Mouse (Mus musculus): ENCODE data around the gene Ffar3. TPM values are rescaled to one million over a fixed set of nuclear protein-coding genes. Genes with fewer than 3 reads are reported as not detected.
"Not testable (repeated sequence)": the region's sequence is repeated elsewhere in the genome, so short reads cannot be mapped to it uniquely, and the experiment has no call there.

The Ffar3 gene
- polyA plus RNA-seq, 1 experiment from 2014 or later = not detected

DNA sequence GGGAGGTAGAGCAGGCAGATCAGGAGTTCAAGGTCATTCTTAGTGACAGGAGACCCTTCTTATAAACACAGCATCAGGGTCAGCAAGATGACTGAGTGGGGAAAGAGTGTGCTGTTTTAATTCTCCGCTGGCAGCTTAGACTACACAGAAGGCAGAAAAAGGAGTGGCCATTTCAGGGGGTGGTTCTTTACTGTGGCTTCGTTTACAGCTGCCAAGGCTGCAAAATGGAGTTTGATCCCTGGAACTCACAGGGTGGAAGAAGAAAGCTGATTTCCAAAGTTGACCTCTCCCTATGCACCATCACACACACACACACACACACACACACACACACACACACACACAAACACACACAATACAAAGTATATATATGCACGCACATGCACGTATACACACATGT lies 14.6 kb downstream of the Ffar3 start:
- H3K9me3 ChIP-seq (replicated peaks) = no peaks in the 10 kb centered on the region
- no peak overlapping the region for H3K9ac ChIP-seq
- no peaks in the 10 kb centered on the region for H3K4me1 ChIP-seq
- no peak overlapping the region for H3K4me2 ChIP-seq
- 76% methylated on average over 4 of the region's 4 CpGs for WGBS
- no peak overlapping the region for H3K27ac ChIP-seq
- no peak overlapping the region for H3K4me3 ChIP-seq
- H3K36me3 ChIP-seq (ENCODE audit: poor library complexity, severe bottlenecking) = no peaks in the 10 kb centered on the region
- H3K27me3 ChIP-seq = no peaks in the 10 kb centered on the region
- no peak for ATAC-seq

DNA sequence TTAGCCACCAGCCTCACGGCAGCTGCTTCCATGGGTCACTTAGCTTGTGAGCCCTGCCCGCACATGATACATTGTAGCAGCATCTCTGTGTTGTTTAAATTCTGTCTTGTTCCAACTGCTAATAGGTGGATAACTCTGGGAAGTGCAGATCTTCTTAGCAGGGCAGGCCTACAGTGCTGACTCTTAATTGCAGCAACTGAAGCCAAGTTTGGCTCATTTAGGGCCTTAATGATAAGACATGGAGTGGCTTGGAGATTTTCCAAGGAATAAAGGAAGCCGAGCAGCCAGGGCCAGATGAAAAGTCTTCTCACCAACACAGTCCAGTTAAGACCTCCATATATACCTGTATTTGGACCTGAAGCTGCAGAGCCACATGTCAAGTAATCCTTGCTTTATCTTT lies 15.7 kb downstream of the Ffar3 start:
- Histone ChIP-seq H3K4me1 (no peaks in the 10 kb centered on the region), H3K4me3 (no peak overlapping the region), H3K36me3 (ENCODE audit: poor library complexity, severe bottlenecking) (no peaks in the 10 kb centered on the region), H3K9me3 (replicated peaks) (no peaks in the 10 kb centered on the region), H3K4me2 (no peak overlapping the region), H3K27ac (no peak overlapping the region), H3K27me3 (no peaks in the 10 kb centered on the region), H3K9ac (no peak overlapping the region)
- 76% methylated on average over 3 of the region's 3 CpGs for WGBS
- no peak for ATAC-seq

DNA sequence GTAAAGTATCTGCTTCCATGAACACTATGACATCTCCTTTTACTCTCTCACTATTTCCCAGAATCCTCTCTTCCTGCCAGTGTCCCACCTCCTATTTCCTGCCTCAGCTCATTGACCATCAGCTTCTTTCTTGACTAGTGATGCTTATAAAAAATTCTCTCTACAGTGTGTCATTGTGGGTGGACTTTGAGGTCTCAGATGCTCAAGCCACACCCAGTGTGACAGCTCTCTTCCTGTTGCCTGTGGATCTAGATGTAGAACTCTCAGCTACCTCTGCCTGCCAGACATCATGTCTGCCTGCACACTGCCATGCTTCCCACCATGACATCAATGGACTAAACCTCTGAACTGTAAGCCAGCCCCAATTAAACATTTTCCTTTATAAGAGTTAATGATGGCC lies 18.7 kb downstream of the Ffar3 start:
- Histone ChIP-seq H3K27me3 (no peaks in the 10 kb centered on the region), H3K4me2 (no peak overlapping the region), H3K4me3 (no peak overlapping the region), H3K4me1 (no peaks in the 10 kb centered on the region), H3K9ac (no peak overlapping the region), H3K27ac (no peak overlapping the region), H3K36me3 (ENCODE audit: poor library complexity, severe bottlenecking) (no peaks in the 10 kb centered on the region), H3K9me3 (replicated peaks) (no peaks in the 10 kb centered on the region)
- no peak for ATAC-seq

DNA sequence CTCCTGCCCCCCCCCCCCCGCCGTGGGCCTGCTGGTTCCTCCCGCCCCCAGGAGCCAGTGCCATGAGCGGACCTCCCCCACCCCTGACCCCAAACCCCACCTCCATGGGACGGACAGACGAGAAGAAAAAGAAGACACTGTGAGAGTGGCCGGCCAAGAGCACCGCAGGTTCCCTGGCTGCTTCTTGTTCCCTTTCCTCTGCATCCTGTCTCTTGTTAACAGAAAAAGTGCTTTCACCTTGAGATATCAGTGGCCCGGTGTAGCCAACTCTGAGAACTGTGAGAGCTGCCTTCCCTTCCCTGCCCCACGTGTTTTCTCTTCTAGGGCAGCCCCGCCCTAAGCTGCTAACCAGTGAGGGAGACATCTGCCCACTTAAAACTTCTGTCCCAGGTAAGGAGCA lies 23.3 kb downstream of the Ffar3 start:
- not testable (repeated sequence) for H3K27ac ChIP-seq; H3K9ac ChIP-seq; H3K4me1 ChIP-seq; H3K9me3 ChIP-seq (replicated peaks); ATAC-seq; H3K36me3 ChIP-seq (ENCODE audit: poor library complexity, severe bottlenecking); H3K4me3 ChIP-seq; H3K4me2 ChIP-seq; H3K27me3 ChIP-seq
- 53% methylated on average over 7 of the region's 11 CpGs for WGBS

DNA sequence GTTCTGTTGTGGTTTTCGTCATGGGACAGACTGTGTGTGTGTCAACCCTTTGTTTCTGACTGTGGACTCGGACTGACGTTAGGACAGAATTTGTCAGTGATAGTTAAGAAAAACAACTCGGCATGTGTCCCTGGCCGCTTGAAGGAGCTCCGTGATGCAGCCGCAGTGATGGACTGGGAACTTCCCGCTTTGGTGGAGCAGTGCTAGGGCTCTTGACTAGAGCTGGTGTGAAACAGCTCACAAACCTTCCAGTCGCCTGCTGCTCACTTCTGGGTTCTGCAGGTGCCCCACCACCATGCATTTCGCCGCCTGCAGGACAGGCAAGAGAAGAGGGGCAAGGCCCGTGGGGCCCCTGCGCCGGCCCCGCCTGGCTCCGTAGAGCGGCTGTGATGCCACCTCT lies 23.7 kb downstream of the Ffar3 start:
- no peaks in the 10 kb centered on the region for H3K4me1 ChIP-seq
- no peak overlapping the region for H3K9ac ChIP-seq
- H3K9me3 ChIP-seq (replicated peaks) = no peaks in the 10 kb centered on the region
- 84% methylated on average over 13 of the region's 17 CpGs for WGBS
- no peaks in the 10 kb centered on the region for H3K27me3 ChIP-seq
- H3K4me2 ChIP-seq = no peak overlapping the region
- no peak overlapping the region for H3K4me3 ChIP-seq
- no peaks in the 10 kb centered on the region for H3K36me3 ChIP-seq (ENCODE audit: poor library complexity, severe bottlenecking)
- no peak overlapping the region for H3K27ac ChIP-seq
- no peak for ATAC-seq

DNA sequence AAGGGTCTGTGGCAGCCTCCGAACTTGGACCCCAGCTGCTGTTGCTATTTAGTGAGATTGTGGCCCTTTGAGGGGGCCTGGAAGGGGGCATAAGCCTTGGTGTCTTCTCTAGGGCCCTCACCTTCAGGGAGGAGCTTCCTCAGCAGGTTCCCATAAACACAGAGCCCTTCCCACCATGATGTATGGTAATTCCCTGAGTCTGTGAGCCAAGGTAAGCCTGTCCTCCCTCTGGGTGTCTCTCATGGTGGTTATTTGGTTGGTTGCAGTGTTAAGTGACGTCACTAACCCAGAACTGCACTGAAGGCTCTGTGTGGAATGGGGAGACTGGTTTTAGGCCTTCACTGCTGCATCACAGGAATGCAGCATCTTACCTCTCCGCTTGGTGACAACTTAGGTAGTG lies 26.6 kb downstream of the Ffar3 start:
- Histone ChIP-seq H3K27ac (no peak overlapping the region), H3K9ac (no peak overlapping the region), H3K27me3 (no peaks in the 10 kb centered on the region), H3K4me3 (no peak overlapping the region), H3K9me3 (replicated peaks) (no peaks in the 10 kb centered on the region), H3K4me1 (no peaks in the 10 kb centered on the region), H3K36me3 (ENCODE audit: poor library complexity, severe bottlenecking) (no peaks in the 10 kb centered on the region), H3K4me2 (no peak overlapping the region)
- no peak for ATAC-seq
- 71% methylated on average over 3 of the region's 3 CpGs for WGBS

DNA sequence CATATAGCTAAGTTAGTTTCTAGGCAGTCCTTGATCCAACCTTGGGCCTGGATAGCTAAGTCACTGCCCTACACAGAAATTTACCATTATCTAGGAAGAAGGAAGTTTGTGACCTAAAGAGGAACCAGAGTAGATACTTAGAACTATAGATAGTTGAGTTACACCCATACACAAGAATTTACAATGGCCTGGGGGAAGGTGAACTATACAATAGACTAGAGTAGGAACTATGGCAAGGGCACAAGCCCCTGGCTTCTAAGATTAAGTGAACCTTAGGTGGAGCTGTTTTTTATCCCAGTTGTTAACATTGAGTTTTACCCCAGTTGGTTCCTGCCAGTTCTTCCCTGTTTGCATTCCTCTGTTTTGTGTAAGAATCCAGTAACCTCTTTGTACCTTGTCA lies 27.1 kb downstream of the Ffar3 start:
- ATAC-seq = not testable (repeated sequence)

DNA sequence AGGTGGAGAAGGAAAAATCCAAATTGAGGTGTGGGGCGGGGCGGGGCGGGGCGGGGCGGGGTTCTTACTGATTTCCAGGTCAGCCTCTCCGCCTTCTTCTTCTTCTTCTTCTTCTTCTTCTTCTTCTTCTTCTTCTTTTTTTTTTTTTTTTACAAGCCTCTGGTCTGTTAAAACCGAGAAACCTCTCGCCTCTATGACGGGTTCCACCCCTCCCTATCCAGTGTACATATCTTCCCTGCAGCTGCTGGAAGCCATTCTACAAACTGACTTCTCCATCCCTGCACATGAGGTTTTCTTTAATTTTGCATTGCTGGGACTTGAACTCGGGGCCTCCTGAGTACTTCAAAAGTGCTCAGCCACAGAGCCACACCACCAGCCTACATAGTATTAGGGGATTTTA lies 29.3 kb downstream of the Ffar3 start:
- Histone ChIP-seq H3K4me1 (no peaks in the 10 kb centered on the region), H3K9me3 (replicated peaks) (no peaks in the 10 kb centered on the region), H3K4me2 (no peak overlapping the region), H3K27ac (no peak overlapping the region), H3K9ac (no peak overlapping the region), H3K36me3 (ENCODE audit: poor library complexity, severe bottlenecking) (no peaks in the 10 kb centered on the region), H3K4me3 (no peak overlapping the region), H3K27me3 (no peaks in the 10 kb centered on the region)
- ATAC-seq = no peak
- 94% methylated on average over 10 of the region's 10 CpGs for WGBS

More for the DNA sequence above, 27.1 kb downstream of the Ffar3 start:
- H3K27ac ChIP-seq; H3K9me3 ChIP-seq (replicated peaks); H3K4me3 ChIP-seq; H3K4me2 ChIP-seq; H3K36me3 ChIP-seq (ENCODE audit: poor library complexity, severe bottlenecking); H3K4me1 ChIP-seq; H3K27me3 ChIP-seq; H3K9ac ChIP-seq: not testable (repeated sequence)

DNA sequence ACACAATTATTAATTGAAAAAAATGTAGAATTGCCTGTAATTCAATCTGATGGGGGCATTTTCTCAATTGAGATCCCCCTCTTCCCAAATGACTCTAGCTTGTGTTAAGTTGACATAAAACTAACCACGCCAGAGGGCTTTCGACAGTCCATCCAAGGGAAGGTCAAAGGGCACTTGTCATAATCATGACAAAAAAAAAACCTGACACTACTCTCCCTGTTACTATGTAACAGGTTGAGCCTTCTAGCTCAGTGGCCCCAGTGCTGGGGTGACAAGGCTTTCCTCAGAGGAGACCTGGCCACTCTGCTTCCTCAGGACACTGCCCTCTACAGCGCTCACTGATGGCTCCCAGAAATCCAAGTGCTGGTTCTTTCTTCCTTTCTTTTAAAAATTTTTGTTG lies 31.7 kb downstream of the Ffar3 start:
- Histone ChIP-seq H3K4me1 (no peaks in the 10 kb centered on the region), H3K27ac (no peak overlapping the region), H3K27me3 (no peaks in the 10 kb centered on the region), H3K9me3 (replicated peaks) (no peaks in the 10 kb centered on the region), H3K9ac (no peak overlapping the region), H3K4me2 (no peak overlapping the region), H3K36me3 (ENCODE audit: poor library complexity, severe bottlenecking) (no peaks in the 10 kb centered on the region), H3K4me3 (no peak overlapping the region)
- no peak for ATAC-seq
- 96% methylated on average over 3 of the region's 3 CpGs for WGBS

DNA sequence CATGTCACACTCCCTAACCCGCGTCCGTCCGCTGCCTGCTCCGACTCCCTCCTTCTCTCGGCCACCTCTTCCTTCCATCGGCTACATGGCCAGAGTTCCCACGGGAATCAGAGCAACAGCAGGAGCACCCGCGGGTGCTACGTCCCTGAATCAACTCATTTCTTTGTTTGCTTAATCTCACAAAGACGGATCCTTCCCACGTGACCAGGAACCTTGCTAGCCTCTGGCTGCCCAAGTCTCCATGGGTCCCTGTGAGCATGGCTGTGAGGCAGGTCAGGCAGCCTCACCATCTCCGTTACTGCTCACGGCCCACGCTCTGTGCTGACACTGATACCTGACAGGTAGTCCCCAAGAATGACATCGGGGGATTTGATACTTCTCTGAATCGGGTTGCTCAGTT lies 32.3 kb downstream of the Ffar3 start, which contains the start of gene Ffar2:
Gene Ffar2, minus strand, starts transcription at position 101 of the 400 bp plus-strand sequence.
- WGBS = 93% methylated on average over 18 of the region's 18 CpGs

DNA sequence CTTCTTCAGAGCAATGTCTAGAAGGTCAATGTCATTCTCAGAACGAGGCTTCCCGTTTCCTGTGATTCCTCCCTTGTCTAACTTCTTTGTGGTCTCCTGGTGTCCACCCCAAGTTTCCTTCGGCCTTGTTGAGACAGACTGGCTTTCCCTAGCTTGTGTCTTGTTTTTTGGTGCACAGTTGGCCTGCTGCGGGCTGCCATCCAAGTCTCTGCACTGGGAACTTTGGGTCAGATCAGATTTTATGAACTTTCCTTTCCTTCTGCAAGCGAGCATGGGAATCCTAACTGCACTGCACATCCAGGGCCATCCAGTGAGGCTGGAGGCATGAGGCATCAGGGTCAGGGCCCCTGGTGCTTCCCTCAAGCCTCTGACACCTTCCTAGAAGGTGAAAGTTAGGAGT lies 34.4 kb downstream of the Ffar3 start:
- ATAC-seq = no peak
- Histone ChIP-seq H3K27ac (no peak overlapping the region), H3K4me3 (no peak overlapping the region), H3K4me1 (no peaks in the 10 kb centered on the region), H3K27me3 (no peaks in the 10 kb centered on the region), H3K4me2 (no peak overlapping the region), H3K36me3 (ENCODE audit: poor library complexity, severe bottlenecking) (no peaks in the 10 kb centered on the region), H3K9me3 (replicated peaks) (no peaks in the 10 kb centered on the region), H3K9ac (no peak overlapping the region)
- 71% methylated on average over 5 of the region's 5 CpGs for WGBS

More for the DNA sequence above, 32.3 kb downstream of the Ffar3 start, which contains the start of gene Ffar2:
- Histone ChIP-seq H3K4me2 (no peak within 1 kb of the TSS), H3K27me3 (no peaks in the 10 kb centered on the region), H3K4me1 (no peaks in the 10 kb centered on the region), H3K27ac (no peak within 1 kb of the TSS), H3K36me3 (ENCODE audit: poor library complexity, severe bottlenecking) (no peaks in the 10 kb centered on the region), H3K4me3 (no peak within 1 kb of the TSS), H3K9ac (no peak within 1 kb of the TSS), H3K9me3 (replicated peaks) (no peaks in the 10 kb centered on the region)
- no peak for ATAC-seq

DNA sequence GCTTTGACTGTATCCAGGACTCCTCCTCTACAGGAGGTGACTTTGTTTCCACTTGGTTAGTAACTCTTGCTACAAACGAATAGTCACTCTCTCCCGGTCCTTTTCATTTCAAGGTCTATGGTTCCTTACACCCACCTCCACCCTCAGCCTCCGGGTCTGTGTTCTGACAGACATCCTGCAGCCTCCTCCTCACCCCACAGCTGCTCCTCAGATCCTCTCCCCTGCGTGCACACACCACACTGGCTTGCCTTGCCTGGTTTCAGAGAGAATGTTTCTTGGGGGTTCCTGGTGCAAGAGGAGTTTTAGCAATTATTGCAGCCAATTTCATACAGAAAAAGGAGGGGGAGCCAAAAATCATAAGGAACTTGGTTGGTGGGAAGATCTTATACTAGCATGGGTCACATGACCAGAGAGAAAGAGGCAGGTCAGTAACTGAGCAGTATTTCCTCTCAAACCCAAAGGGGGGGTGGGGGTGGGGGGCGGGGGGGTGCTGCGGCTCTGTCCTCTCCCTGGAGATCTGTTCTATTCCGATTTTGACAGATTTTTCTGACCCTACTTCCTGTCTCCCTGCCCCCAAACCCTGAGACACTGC lies 35.0 kb downstream of the Ffar3 start:
- Histone ChIP-seq H3K4me1 (no peaks in the 10 kb centered on the region), H3K4me3 (no peak overlapping the region), H3K36me3 (ENCODE audit: poor library complexity, severe bottlenecking) (no peaks in the 10 kb centered on the region), H3K9me3 (replicated peaks) (no peaks in the 10 kb centered on the region), H3K9ac (no peak overlapping the region), H3K4me2 (no peak overlapping the region), H3K27me3 (no peaks in the 10 kb centered on the region), H3K27ac (no peak overlapping the region)
- 79% methylated on average over 7 of the region's 7 CpGs for WGBS
- no peak for ATAC-seq

DNA sequence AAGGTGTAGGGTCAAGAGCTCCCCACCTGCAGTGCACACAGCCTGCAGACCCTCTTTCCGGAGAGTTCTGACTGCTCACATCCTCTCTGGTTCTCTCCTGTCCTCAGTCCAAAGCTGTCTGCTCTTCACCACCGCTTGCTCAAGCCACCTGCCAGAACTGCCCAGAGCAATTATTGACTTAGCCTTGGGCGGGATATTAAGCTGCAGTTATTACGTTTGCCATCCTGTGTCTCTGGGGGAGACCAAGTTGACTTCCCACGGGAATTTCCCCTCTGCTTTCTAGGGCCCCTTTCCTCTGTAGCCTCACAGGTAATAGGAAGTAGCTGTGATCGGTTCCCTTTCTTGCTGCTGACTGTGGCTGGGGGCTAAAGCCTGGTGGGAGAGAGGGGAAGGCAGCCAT lies 35.8 kb downstream of the Ffar3 start:
- Histone ChIP-seq H3K9ac (no peak overlapping the region), H3K4me3 (no peak overlapping the region), H3K4me1 (no peaks in the 10 kb centered on the region), H3K4me2 (no peak overlapping the region), H3K27me3 (no peaks in the 10 kb centered on the region), H3K36me3 (ENCODE audit: poor library complexity, severe bottlenecking) (no peaks in the 10 kb centered on the region), H3K27ac (no peak overlapping the region), H3K9me3 (replicated peaks) (no peaks in the 10 kb centered on the region)
- ATAC-seq = no peak
- whole genome bisulfite sequencing = 73% methylated on average over 6 of the region's 6 CpGs
